Mouse (Mus musculus): ENCODE data around the gene Col19a1.

DNA sequence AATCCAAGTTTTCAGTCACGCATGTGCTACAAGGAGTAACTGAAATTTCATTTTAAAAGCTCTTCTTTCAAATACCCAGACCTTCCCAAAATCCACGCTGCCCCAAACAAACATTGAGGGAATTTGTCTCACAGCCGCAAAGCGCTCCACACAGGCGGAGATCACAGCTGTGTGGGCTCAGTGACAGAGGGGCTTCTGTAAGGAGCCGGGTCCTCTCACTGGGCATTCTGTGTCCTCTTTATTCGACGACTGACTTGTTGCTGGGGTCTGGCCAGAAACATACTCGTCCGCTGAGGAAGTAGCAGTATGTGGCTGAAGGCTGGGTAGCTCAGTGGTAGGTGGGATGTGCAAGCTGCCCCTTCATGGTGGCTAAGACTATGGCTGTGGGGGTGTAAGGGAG, 342.3 kb downstream of the Col19a1 start:
- TF ChIP-seq CTCF (IDR thresholded peaks at IDR 0.05; ENCODE audit: low read depth, low read length) (no peak), EP300 (IDR thresholded peaks at IDR 0.05; ENCODE audit: insufficient read depth, low read depth, low read length) (no peak)
